Mouse (Mus musculus): ENCODE measurements at regions not wholly inside any gene's neighbourhood (a gene's known extent, or its start where the extent isn't known, plus 50 kb on each side); places are given as distances from the start of the nearest gene placed in this dataset.
"Not testable (repeated sequence)": the region's sequence is repeated elsewhere in the genome, so short reads cannot be mapped to it uniquely, and the experiment has no call there.

GRCm38 (mm10) chr1:7398678-7399218, 2591.1 kb downstream of the Gm37988 start:
- WGBS = 43% methylated on average over 14 of the region's 14 CpGs

DNA sequence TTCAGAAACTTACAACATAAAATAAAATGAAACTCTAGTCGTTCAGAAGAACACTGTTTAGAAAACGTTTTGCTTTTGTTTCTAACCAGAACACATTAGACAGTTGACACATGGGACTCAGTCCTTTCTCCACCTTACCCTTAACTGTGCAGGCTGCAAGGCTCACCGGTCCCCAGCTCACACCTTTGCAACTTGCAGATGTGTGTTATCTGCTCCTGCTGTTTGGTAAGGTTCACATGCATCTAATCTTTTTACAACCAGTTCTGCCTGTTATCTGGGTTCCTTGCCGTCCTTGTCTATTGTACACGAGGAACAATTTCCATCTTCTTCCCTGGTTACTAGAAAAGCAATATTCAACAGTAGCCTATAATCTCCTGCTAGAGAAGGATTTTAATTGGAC, 2598.0 kb downstream of the Gm37988 start:
- not testable (repeated sequence) for H3K9me3 ChIP-seq (ENCODE audit: low read length); H3K4me2 ChIP-seq (replicated peaks; ENCODE audit: low read depth, low read length); H3K9ac ChIP-seq (replicated peaks; ENCODE audit: low read depth); H3K4me1 ChIP-seq (ENCODE audit: insufficient read depth, low read depth, low read length); H3K27ac ChIP-seq (ENCODE audit: low read length); H3K4me3 ChIP-seq (ENCODE audit: low read depth, low read length); H3K36me3 ChIP-seq (ENCODE audit: insufficient read depth, low read length); ATAC-seq; H3K27me3 ChIP-seq (replicated peaks; ENCODE audit: insufficient read depth, low read length); DNase-seq (ENCODE audit: low spot score)
- 57% methylated on average over 5 of the region's 5 CpGs for WGBS

More at GRCm38 (mm10) chr1:7398678-7399218, 2591.1 kb downstream of the Gm37988 start:
- no peaks in the 10 kb centered on the region for H3K36me3 ChIP-seq (ENCODE audit: insufficient read depth, low read length)
- H3K4me2 ChIP-seq (replicated peaks; ENCODE audit: low read depth, low read length) = peak overlapping the region; percentile 85
- ATAC-seq = no peak
- no peak for DNase-seq (ENCODE audit: low spot score)
- no peaks in the 10 kb centered on the region for H3K4me1 ChIP-seq (ENCODE audit: insufficient read depth, low read depth, low read length)
- H3K9me3 ChIP-seq (ENCODE audit: low read length) = no peaks in the 10 kb centered on the region
- TF ChIP-seq EP300 (IDR thresholded peaks at IDR 0.05) (no peak), CTCF (IDR thresholded peaks at IDR 0.05) (no peak)
- H3K27me3 ChIP-seq (replicated peaks; ENCODE audit: insufficient read depth, low read length) = no peaks in the 10 kb centered on the region
- H3K27ac ChIP-seq (ENCODE audit: low read length) = no peak overlapping the region
- peak overlapping the region; percentile 43; the same call in 1 of the 2 replicates for H3K9ac ChIP-seq (replicated peaks; ENCODE audit: low read depth)
- H3K4me3 ChIP-seq (ENCODE audit: low read depth, low read length) = peak overlapping the region; percentile 69

- Histone ChIP-seq H3K4me1 (ENCODE audit: insufficient read depth, low read depth, low read length) (no peaks in the 10 kb centered on the region), H3K9ac (replicated peaks; ENCODE audit: low read depth) (no peak overlapping the region), H3K9me3 (ENCODE audit: low read length) (no peaks in the 10 kb centered on the region), H3K4me2 (replicated peaks; ENCODE audit: low read depth, low read length) (no peak overlapping the region), H3K4me3 (ENCODE audit: low read depth, low read length) (no peak overlapping the region), H3K36me3 (ENCODE audit: insufficient read depth, low read length) (no peaks in the 10 kb centered on the region), H3K27ac (ENCODE audit: low read length) (no peak overlapping the region), H3K27me3 (replicated peaks; ENCODE audit: insufficient read depth, low read length) (no peaks in the 10 kb centered on the region)
- ATAC-seq (no peak), DNase-seq (ENCODE audit: low spot score) (no peak)
- WGBS = 44% methylated on average over 1 of the region's 1 CpGs
- TF ChIP-seq CTCF (IDR thresholded peaks at IDR 0.05) (no peak), EP300 (IDR thresholded peaks at IDR 0.05) (no peak)
These were observed 2606.8 kb downstream of the Gm37988 start for GRCm38 (mm10) chr1:7414444-7414843.

DNA sequence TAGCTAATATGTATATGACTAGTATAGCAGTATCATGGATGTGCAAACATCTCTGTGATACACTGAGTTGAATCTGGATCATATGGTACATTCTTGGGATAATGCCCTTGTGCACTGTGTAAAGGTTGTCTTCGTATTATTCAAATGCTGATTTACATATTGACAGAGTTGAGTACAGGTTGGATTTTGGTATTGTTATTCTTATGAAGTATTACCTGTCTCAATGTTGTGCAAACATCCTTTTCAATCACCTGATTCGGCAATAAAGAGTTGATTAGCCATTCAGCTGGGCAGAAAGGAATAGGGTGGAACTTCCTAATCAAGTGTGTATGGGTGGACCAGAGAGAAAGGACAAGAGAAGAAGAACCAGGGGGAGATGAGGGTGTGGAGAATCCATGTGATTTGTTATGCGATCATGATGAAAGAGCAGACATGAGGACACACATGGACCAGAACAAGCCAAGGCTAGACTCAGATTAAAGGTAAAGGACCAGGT, 2644.0 kb downstream of the Gm37988 start:
- Histone ChIP-seq H3K27me3 (replicated peaks; ENCODE audit: insufficient read depth, low read length) (no peaks in the 10 kb centered on the region), H3K4me1 (ENCODE audit: insufficient read depth, low read depth, low read length) (no peaks in the 10 kb centered on the region), H3K27ac (ENCODE audit: low read length) (no peak overlapping the region), H3K9me3 (ENCODE audit: low read length) (no peaks in the 10 kb centered on the region), H3K9ac (replicated peaks; ENCODE audit: low read depth) (no peak overlapping the region), H3K36me3 (ENCODE audit: insufficient read depth, low read length) (no peaks in the 10 kb centered on the region), H3K4me2 (replicated peaks; ENCODE audit: low read depth, low read length) (no peak overlapping the region), H3K4me3 (ENCODE audit: low read depth, low read length) (no peak overlapping the region)
- TF ChIP-seq CTCF (IDR thresholded peaks at IDR 0.05) (no peak), EP300 (IDR thresholded peaks at IDR 0.05) (no peak)
- DNase-seq (ENCODE audit: low spot score) (no peak), ATAC-seq (no peak)
- WGBS = 84% methylated on average over 3 of the region's 3 CpGs

GRCm38 (mm10) chr1:7454931-7455330, 2647.2 kb downstream of the Gm37988 start:
- Histone ChIP-seq H3K4me2 (replicated peaks; ENCODE audit: low read depth, low read length) (no peak overlapping the region), H3K36me3 (ENCODE audit: insufficient read depth, low read length) (no peaks in the 10 kb centered on the region), H3K4me1 (ENCODE audit: insufficient read depth, low read depth, low read length) (no peaks in the 10 kb centered on the region), H3K9ac (replicated peaks; ENCODE audit: low read depth) (no peak overlapping the region), H3K27ac (ENCODE audit: low read length) (no peak overlapping the region), H3K9me3 (ENCODE audit: low read length) (no peaks in the 10 kb centered on the region), H3K27me3 (replicated peaks; ENCODE audit: insufficient read depth, low read length) (no peaks in the 10 kb centered on the region), H3K4me3 (ENCODE audit: low read depth, low read length) (no peak overlapping the region)
- ATAC-seq (no peak), DNase-seq (ENCODE audit: low spot score) (no peak)
- WGBS = 50% methylated on average over 2 of the region's 2 CpGs
- TF ChIP-seq EP300 (IDR thresholded peaks at IDR 0.05) (no peak), CTCF (IDR thresholded peaks at IDR 0.05) (no peak)

DNA sequence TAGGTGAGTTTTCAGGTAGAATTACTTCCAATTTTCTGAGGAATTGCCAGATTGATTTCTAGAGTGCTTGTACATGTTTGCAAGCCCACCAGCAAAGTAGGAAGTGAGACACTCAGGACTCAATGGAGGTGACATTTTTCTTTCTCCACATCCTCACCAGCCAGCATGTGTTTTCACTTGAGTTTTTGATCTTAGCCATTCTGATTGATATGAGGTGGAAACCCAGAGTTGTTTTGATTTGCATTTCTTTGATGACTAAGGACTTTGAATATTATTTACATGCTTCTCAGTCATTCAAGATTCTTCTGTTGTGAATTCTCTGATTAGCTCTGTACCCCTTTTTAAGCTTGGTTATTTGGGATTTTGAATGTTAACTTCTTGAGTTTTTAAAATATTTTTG, 2650.2 kb downstream of the Gm37988 start:
- TF ChIP-seq CTCF (IDR thresholded peaks at IDR 0.05) = no peak
- no peak for TF ChIP-seq EP300 (IDR thresholded peaks at IDR 0.05)
- no peaks in the 10 kb centered on the region for H3K9me3 ChIP-seq (ENCODE audit: low read length)
- no peak overlapping the region for H3K4me2 ChIP-seq (replicated peaks; ENCODE audit: low read depth, low read length)

GRCm38 (mm10) chr1:7494096-7494495, 2686.4 kb downstream of the Gm37988 start:
- no peak overlapping the region for H3K4me2 ChIP-seq (replicated peaks; ENCODE audit: low read depth, low read length)
- TF ChIP-seq CTCF (IDR thresholded peaks at IDR 0.05) = no peak
- no peak for TF ChIP-seq EP300 (IDR thresholded peaks at IDR 0.05)
- H3K4me3 ChIP-seq (ENCODE audit: low read depth, low read length) = no peak overlapping the region
- H3K9me3 ChIP-seq (ENCODE audit: low read length) = no peaks in the 10 kb centered on the region
- ATAC-seq (no peak), DNase-seq (ENCODE audit: low spot score) (no peak)
- H3K4me1 ChIP-seq (ENCODE audit: insufficient read depth, low read depth, low read length) = no peaks in the 10 kb centered on the region
- H3K27ac ChIP-seq (ENCODE audit: low read length) = no peak overlapping the region
- no peaks in the 10 kb centered on the region for H3K36me3 ChIP-seq (ENCODE audit: insufficient read depth, low read length)
- no peaks in the 10 kb centered on the region for H3K27me3 ChIP-seq (replicated peaks; ENCODE audit: insufficient read depth, low read length)
- WGBS = 91% methylated on average over 1 of the region's 1 CpGs
- no peak overlapping the region for H3K9ac ChIP-seq (replicated peaks; ENCODE audit: low read depth)

More for the DNA sequence above, 2650.2 kb downstream of the Gm37988 start:
- DNase-seq (ENCODE audit: low spot score) (no peak), ATAC-seq (no peak)
- no peaks in the 10 kb centered on the region for H3K27me3 ChIP-seq (replicated peaks; ENCODE audit: insufficient read depth, low read length)
- no peak overlapping the region for H3K4me3 ChIP-seq (ENCODE audit: low read depth, low read length)
- H3K4me1 ChIP-seq (ENCODE audit: insufficient read depth, low read depth, low read length) = no peaks in the 10 kb centered on the region
- H3K9ac ChIP-seq (replicated peaks; ENCODE audit: low read depth) = no peak overlapping the region
- no peak overlapping the region for H3K27ac ChIP-seq (ENCODE audit: low read length)
- no peaks in the 10 kb centered on the region for H3K36me3 ChIP-seq (ENCODE audit: insufficient read depth, low read length)

Data from lung, postnatal 0 days (tissue).